Mouse (Mus musculus): ENCODE data around the gene Pmvk.

- no peak for TF ChIP-seq CTCF (IDR thresholded peaks at IDR 0.05; ENCODE audit: low read depth)
- TF ChIP-seq EP300 (IDR thresholded peaks at IDR 0.05; ENCODE audit: low read depth) = no peak
These were observed 4.1 kb downstream of the Pmvk start for GRCm38 (mm10) chr3:89458372-89458964.
